Mouse (Mus musculus): ENCODE measurements at regions not wholly inside any gene's neighbourhood (a gene's known extent, or its start where the extent isn't known, plus 50 kb on each side); places are given as distances from the start of the nearest gene placed in this dataset.
"Not testable (repeated sequence)": the region's sequence is repeated elsewhere in the genome, so short reads cannot be mapped to it uniquely, and the experiment has no call there.

DNA sequence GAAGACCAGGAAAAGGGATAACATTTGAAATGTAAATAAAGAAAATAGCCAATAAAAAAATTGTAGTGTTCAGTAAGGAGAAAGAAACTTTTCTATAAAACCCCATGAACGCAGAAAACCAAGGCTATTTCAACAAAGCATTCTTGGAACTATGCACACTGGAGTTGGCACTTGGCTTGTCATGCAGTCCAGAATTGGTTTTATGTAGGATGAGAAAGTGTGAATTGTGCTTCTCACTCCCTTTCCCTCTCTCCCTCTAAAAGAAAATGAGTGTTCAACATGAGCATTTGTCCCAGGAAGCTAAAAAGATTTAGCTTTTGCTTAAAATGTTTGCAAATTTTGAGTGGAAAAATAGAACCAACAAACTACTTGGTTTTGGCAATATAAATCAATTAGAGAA is 841.6 kb upstream of the Adam24 start:
- no peak overlapping the region for H3K4me3 ChIP-seq (ENCODE audit: insufficient read depth, low read depth, low read length)
- no peak overlapping the region for H3K27ac ChIP-seq (replicated peaks; ENCODE audit: low read depth, low read length)
- H3K4me1 ChIP-seq (ENCODE audit: control insufficient read depth, insufficient read depth, insufficient read length, low read length) = no peaks in the 10 kb centered on the region

DNA sequence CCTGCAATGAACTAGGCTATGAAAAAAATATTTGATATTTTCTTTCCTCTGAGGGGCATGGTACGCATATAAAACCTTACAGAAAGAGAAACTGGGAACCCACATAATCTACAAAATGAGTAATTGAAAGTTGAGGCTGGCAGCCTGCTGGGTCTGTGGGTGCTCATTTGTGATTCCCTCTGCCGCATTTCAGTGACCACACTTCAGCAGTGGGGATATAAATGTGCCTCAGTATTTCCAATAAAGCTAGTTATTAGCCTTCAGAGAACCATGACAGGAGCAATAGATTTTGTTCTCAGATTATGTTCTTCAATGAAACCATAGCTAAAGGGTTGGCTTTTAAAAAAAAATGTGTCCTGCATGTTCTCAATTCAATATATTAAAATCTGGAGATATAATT is 828.0 kb upstream of the Adam24 start:
- Histone ChIP-seq H3K4me3 (ENCODE audit: insufficient read depth, low read depth, low read length) (no peak overlapping the region), H3K27ac (replicated peaks; ENCODE audit: low read depth, low read length) (no peak overlapping the region), H3K4me1 (ENCODE audit: control insufficient read depth, insufficient read depth, insufficient read length, low read length) (no peaks in the 10 kb centered on the region)

DNA sequence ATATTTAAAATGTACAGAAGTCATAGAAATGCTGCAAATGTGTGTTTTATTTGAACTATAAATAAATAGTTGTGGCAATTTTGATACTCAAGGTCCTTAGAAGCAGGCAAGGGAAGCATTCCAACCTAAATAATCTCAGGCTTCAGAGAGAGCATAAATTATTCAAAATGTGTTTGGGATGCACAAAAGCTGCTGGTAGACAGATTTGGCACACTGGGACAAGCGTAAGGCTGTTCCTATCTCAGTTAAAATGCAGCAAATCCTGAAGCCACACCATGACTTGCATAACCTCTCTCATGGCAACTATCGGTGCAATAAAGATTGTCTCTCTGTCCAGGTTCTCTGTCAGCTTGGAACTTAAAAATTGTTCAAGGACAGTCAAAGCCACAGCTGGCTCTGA is 812.3 kb upstream of the Adam24 start:
- H3K4me3 ChIP-seq (ENCODE audit: insufficient read depth, low read depth, low read length) = no peak overlapping the region

DNA sequence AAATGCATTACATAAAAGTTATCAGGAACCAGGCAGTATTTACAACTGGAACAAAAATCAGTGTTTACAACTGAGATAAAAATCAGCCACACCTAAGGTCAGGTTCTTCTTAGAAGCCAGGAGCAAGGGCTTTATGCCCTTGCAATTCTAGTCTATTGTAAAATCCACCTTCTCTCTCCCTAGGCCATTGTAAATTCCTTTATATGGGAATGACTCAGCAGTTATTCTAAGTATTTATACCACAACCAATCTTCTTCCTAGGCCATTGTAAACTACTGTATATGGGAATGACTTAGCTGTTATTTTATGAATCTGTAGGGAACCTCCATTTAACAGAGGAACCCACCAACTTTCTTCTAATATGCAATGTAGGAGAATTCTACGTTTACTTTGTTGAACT is 772.6 kb upstream of the Adam24 start:
- H3K27ac ChIP-seq (replicated peaks; ENCODE audit: low read depth, low read length) = no peak overlapping the region

More for the DNA sequence above, 812.3 kb upstream of the Adam24 start:
- no peaks in the 10 kb centered on the region for H3K4me1 ChIP-seq (ENCODE audit: control insufficient read depth, insufficient read depth, insufficient read length, low read length)
- H3K27ac ChIP-seq (replicated peaks; ENCODE audit: low read depth, low read length) = no peak overlapping the region

DNA sequence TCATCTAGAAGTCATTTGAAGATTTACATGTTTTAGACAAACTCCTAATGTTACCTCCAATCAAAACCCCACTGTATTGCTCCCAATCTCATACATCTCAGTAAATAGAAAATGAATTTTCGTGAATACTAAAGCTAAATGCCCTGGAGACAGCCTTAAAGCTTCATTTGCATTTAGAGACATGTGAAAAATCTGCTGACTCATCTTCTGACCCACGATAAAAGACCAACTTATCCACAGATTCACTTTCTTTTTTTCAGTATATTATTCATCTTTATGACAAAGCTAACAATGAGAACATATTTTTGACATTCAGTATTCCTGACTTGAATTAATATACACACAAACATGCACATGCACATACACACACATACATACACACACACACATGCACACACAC is 762.0 kb upstream of the Adam24 start:
- Histone ChIP-seq H3K4me1 (ENCODE audit: control insufficient read depth, insufficient read depth, insufficient read length, low read length) (no peaks in the 10 kb centered on the region), H3K4me3 (ENCODE audit: insufficient read depth, low read depth, low read length) (no peak overlapping the region), H3K27ac (replicated peaks; ENCODE audit: low read depth, low read length) (no peak overlapping the region)

More for the DNA sequence above, 772.6 kb upstream of the Adam24 start:
- no peak overlapping the region for H3K4me3 ChIP-seq (ENCODE audit: insufficient read depth, low read depth, low read length)
- no peaks in the 10 kb centered on the region for H3K4me1 ChIP-seq (ENCODE audit: control insufficient read depth, insufficient read depth, insufficient read length, low read length)

DNA sequence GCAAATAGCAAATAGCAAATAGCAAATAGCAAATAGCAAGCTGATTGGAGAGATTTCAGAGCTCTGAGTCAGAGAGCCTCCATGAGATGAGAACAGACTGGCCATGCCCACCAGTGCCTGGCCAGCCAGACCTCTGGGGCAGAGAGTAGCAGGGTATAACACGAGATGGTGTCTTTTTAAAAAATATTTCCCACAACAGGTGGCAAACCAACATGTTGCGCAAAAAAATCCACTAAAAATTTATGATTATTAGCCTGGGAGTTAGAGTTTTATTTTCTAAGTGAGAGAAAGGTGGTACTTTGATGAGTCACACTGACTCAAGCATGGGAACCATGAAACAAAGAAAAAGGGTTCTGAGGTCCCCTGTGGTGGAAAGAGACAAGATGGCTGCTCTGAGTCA is 753.5 kb upstream of the Adam24 start:
- Histone ChIP-seq H3K4me1 (ENCODE audit: control insufficient read depth, insufficient read depth, insufficient read length, low read length) (no peaks in the 10 kb centered on the region), H3K4me3 (ENCODE audit: insufficient read depth, low read depth, low read length) (no peak overlapping the region), H3K27ac (replicated peaks; ENCODE audit: low read depth, low read length) (no peak overlapping the region)

DNA sequence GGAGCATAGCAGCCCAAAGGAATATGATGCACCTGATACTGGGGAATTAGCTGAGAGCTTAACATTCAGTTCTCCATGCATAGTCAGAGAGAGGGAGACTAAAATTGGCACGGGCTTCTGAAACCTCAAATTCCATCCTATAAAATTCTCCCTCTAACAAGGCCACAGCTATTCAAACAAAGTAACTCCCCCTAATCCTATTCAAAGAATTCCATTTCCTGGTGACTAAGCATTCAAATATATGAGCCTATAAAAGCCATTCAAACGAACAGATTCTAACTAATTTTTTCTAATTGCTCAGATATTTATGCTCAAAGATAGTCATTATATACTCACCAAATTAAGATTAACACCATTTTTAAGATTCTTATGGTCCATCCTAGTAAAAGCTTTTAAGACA is 751.1 kb upstream of the Adam24 start:
- Histone ChIP-seq H3K27ac (replicated peaks; ENCODE audit: low read depth, low read length) (no peak overlapping the region), H3K4me3 (ENCODE audit: insufficient read depth, low read depth, low read length) (no peak overlapping the region), H3K4me1 (ENCODE audit: control insufficient read depth, insufficient read depth, insufficient read length, low read length) (no peaks in the 10 kb centered on the region)

DNA sequence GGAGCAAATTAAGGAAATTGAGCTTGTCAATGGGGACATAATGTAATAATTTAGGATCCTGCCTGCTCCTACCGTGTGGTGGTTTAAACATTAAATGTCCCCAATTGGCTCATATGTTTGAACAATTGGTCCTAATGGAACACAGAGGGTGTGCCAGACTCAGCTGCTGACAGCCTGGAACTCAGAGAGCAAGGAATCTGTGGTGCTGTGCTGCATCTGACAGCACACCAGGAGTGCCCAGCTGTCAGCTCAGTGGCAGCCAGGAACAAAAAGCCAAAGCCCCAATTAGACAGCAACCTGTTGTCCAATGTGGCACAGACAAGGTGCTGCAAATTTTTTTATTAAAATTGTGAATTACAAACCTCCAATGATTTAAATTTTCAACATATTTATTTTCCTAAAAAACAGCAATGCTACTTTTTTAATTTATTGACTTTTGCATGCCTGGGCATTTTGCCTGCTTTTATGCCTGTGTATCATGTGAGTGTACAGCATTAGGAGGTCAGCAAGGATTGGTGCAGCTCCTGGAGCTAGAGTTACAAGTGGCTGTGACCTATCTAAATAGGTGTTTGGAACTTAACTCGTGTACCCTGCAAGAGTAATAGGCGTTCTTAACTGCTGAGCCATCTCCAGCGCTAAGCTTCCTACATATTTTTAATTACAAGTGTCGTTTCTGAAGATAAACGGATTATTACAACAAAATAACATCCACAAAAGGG is 724.5 kb upstream of the Adam24 start:
- Histone ChIP-seq H3K4me1 (ENCODE audit: control insufficient read depth, insufficient read depth, insufficient read length, low read length) (no peaks in the 10 kb centered on the region), H3K4me3 (ENCODE audit: insufficient read depth, low read depth, low read length) (no peak overlapping the region), H3K27ac (replicated peaks; ENCODE audit: low read depth, low read length) (no peak overlapping the region)

DNA sequence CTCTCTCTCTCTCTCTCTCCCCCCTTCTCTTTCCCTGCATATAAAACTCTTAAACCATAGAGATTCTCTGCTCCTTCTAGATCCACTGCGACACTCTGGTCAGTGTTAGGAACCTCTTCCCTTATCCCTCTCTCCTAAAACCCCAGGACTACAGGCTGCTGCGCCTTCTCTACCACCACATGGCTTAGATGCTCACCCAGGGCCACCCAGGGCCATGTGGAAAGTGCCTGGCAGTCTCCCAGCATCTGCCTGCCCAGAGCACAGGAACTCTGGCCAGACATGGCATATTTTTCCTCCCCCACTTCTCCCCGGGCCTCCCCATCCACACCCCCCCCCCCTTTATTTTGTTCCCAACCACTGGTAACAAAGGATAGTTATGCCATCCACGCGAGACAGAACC is 720.4 kb upstream of the Adam24 start:
- Histone ChIP-seq H3K4me3 (ENCODE audit: insufficient read depth, low read depth, low read length) (no peak overlapping the region), H3K4me1 (ENCODE audit: control insufficient read depth, insufficient read depth, insufficient read length, low read length) (no peaks in the 10 kb centered on the region), H3K27ac (replicated peaks; ENCODE audit: low read depth, low read length) (no peak overlapping the region)

DNA sequence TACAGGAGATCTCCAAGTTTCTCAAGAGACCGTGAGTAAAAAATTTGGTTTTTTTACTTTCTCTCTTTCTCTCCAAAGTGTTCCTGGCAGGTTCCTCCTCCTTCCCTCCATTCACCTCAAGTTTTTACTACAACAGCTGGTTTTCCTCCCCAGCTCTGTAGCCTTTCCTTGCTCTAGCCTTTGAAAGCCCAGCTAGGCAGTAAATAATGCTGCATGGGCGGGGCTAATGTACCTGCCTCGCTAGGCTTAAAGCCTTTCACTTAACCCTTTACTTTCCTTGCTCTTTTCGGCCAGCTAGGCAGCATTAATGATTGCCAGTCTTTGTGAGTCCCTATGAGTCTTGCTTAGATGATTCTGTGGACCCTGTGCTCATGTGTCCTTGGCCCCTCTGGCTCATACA is 720.0 kb upstream of the Adam24 start:
- H3K4me3 ChIP-seq (ENCODE audit: insufficient read depth, low read depth, low read length) = no peak overlapping the region
- no peak overlapping the region for H3K27ac ChIP-seq (replicated peaks; ENCODE audit: low read depth, low read length)
- no peaks in the 10 kb centered on the region for H3K4me1 ChIP-seq (ENCODE audit: control insufficient read depth, insufficient read depth, insufficient read length, low read length)

DNA sequence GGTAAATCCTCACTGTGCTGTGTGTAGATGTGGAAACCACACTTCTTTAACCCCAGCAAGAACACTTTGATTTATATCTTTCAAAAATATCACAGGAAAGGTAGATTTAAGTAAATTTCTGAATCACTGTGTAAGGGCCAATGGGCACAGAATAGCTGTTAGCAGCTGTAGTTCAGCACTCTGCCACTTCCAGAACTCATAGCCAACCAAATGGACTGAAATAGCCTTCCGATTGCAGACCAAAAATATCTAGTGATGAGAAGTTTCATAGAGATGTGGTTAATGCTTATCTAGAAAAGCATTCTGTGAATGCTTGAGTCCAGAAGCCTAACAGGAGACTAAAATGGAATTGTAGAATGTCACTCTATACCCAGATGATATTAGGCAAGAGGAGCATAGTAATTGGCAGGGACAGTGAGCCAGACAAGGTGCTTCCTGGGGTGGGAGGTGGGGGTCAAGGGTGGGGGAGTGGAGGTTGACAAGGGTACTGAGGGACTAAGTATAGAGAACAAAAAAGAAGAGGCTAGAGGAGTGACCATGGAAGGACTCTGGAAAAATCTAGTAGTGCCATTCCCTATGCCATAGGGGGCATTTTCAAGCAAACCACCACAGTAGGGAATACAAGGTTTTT is 669.6 kb upstream of the Adam24 start:
- Histone ChIP-seq H3K4me1 (ENCODE audit: control insufficient read depth, insufficient read depth, insufficient read length, low read length) (no peaks in the 10 kb centered on the region), H3K27ac (replicated peaks; ENCODE audit: low read depth, low read length) (no peak overlapping the region), H3K4me3 (ENCODE audit: insufficient read depth, low read depth, low read length) (no peak overlapping the region)

DNA sequence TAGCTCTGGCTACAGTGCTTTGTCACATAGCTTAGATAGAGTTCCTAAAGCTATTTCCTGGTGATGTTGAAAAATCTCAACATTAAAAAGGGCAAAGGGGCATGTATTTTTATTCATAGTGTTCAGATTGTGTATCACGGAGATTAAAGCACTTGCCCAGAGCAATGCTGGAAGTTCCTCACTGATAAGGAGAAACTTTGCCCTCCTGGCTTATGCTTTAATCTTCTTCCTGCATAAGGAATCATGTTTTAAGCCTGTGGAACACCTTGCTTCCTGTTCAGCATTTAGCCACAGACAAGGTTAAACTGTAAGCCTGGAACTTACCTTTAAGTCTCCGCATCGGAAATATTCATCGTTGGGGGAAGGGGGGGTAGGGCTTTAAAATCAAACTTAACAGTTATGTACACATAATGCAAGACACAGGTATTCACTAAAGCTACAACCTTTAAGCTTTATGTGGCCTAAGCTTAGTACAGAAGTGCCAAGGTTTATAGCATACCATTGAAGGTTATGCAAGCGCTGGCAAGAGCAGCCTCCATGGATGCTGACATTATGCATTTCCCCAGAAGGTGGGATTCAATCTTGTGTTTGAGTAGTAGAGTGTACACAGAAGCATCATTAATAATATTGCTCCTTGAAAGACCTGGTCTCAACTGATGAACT is 655.5 kb upstream of the Adam24 start:
- no peaks in the 10 kb centered on the region for H3K4me1 ChIP-seq (ENCODE audit: control insufficient read depth, insufficient read depth, insufficient read length, low read length)
- no peak overlapping the region for H3K27ac ChIP-seq (replicated peaks; ENCODE audit: low read depth, low read length)
- no peak overlapping the region for H3K4me3 ChIP-seq (ENCODE audit: insufficient read depth, low read depth, low read length)

DNA sequence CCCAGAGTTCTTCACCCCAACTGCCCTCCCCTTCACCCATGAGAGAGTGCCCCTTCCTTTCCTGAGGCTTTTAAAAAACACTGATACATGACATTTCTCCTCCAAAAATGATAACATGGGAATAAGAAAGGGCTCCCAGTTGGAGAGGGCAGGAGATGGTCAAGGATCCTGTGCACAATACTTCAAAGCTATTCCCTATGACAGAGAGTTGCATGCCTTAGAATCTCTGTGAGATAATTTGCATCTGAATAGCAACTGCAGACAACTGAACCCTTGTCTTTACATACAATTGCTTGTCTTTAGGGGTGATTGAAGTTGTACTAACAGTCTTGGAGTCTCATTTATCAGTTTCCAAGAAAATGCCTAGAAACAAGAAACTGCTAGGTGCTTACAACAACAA is 610.7 kb upstream of the Adam24 start:
- H3K4me3 ChIP-seq (ENCODE audit: insufficient read depth, low read depth, low read length) = no peak overlapping the region
- no peaks in the 10 kb centered on the region for H3K4me1 ChIP-seq (ENCODE audit: control insufficient read depth, insufficient read depth, insufficient read length, low read length)
- H3K27ac ChIP-seq (replicated peaks; ENCODE audit: low read depth, low read length) = no peak overlapping the region

DNA sequence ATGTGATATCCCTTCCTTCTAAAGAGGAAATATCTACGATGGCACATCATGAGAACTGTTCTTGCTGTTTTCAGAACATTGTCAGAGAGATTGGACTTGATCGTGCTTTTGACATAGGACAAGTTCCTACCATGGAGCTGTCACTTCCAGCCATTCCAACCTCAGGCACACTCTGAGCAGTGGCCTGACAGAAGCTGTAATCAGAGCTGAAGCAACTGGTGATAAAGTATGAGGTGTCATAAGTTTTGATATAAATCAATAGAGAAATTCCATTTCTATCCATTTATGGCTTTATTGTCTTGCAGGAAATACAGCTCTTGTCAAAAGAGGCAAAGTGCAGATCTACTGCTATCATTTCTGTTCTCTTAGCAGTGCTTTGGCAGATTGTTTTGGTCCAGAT is 603.7 kb upstream of the Adam24 start:
- Histone ChIP-seq H3K4me3 (ENCODE audit: insufficient read depth, low read depth, low read length) (no peak overlapping the region), H3K27ac (replicated peaks; ENCODE audit: low read depth, low read length) (no peak overlapping the region), H3K4me1 (ENCODE audit: control insufficient read depth, insufficient read depth, insufficient read length, low read length) (no peaks in the 10 kb centered on the region)

DNA sequence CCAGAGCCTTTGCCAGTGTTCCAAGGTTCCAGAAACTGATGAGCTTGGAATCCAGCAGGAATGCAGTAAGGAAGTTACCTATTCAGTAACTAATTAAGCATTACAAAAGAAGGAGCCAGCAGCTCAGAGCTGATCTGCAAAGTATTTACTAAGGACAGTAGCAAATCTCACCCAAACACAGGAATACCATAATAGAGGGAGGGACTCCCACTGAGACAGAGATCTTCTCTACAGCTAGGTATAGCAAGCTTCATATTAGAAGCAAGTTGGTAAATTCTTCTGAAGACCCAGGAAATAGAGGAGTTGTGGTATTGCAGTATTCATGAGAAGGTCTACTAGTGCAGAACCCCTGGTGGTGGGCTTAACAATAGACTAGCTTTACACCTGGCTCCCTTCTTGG is 593.9 kb upstream of the Adam24 start:
- not testable (repeated sequence) for H3K27ac ChIP-seq (replicated peaks; ENCODE audit: low read depth, low read length); H3K4me1 ChIP-seq (ENCODE audit: control insufficient read depth, insufficient read depth, insufficient read length, low read length); H3K4me3 ChIP-seq (ENCODE audit: insufficient read depth, low read depth, low read length)

DNA sequence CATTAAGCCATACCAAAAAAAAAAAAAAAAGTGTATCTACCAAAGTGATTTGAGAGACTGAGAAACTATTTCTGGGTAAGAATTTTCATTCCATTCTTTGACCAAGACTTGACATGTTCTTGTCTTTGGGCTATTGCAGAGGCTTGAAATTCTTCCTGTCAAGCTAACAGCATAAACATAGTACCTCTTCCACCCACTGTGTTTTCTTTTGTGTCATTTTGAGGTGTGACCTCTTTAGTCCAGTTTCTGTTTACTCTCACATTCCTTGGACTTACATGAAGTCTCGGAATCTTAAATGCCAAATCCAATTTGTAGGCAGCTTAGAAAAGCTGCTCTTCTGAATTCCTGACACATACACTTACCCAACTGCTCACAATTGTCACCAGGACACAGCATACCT is 590.7 kb upstream of the Adam24 start:
- Histone ChIP-seq H3K27ac (replicated peaks; ENCODE audit: low read depth, low read length) (no peak overlapping the region), H3K4me3 (ENCODE audit: insufficient read depth, low read depth, low read length) (no peak overlapping the region), H3K4me1 (ENCODE audit: control insufficient read depth, insufficient read depth, insufficient read length, low read length) (no peaks in the 10 kb centered on the region)
